Mouse (Mus musculus) kidney, embryonic 16.5 days (tissue): ENCODE data around the gene Tle4. TPM values are rescaled to one million over a fixed set of nuclear protein-coding genes. Genes with fewer than 3 reads are reported as not detected.

Source experiments
- ATAC-seq: fragments of 200-750 bp; cut with Nextera tagmentation; 2 replicates; pipeline ENCODE4 v1.8.0; 2017; ENCODE audit warnings: moderate TSS enrichment; ENCODE audit not compliant: low FRiP score, low TSS enrichment
- H3K27ac ChIP-seq: fragments of 300-500 bp; sonication (generic); 2 replicates; pipeline ENCODE4 v1.5.1; 2014; ENCODE audit warnings: low read length
- H3K27me3 ChIP-seq: fragments of 300-500 bp; sonication (generic); 2 replicates; pipeline ENCODE4 v1.6.1; 2014; ENCODE audit warnings: low read length, control low read depth, mixed read lengths; ENCODE audit not compliant: insufficient read depth
- H3K36me3 ChIP-seq: fragments of 300-500 bp; sonication (generic); 2 replicates; pipeline ENCODE4 v1.6.1; 2014; ENCODE audit warnings: low read length, control low read depth, mixed read lengths; ENCODE audit not compliant: insufficient read depth
- H3K4me1 ChIP-seq: fragments of 300-500 bp; sonication (generic); 2 replicates; pipeline ENCODE4 v1.6.1; 2014; ENCODE audit warnings: low read length, control low read depth, mixed read lengths; ENCODE audit not compliant: insufficient read depth
- H3K4me2 ChIP-seq: fragments of 300-500 bp; sonication (generic); replicated peaks from 2 replicates; pipeline ENCODE4 v1.6.1; 2014; ENCODE audit warnings: low read depth, low read length
- H3K4me3 ChIP-seq: fragments of 300-500 bp; sonication (generic); 2 replicates; pipeline ENCODE4 v1.5.1; 2014; ENCODE audit warnings: mild to moderate bottlenecking, low read length
- H3K9ac ChIP-seq: fragments of 300-500 bp; sonication (generic); replicated peaks from 2 replicates; pipeline ENCODE4 v1.6.1; 2014; ENCODE audit warnings: low read length
- H3K9me3 ChIP-seq: fragments of 300-500 bp; sonication (generic); 2 replicates; pipeline ENCODE4 v1.6.1; 2016; ENCODE audit warnings: low read length, control low read depth
- WGBS: fragments of 180-500 bp; shearing (Covaris S2); extraction: QIAGEN DNeasy Blood & Tissue Kit; methylation state at CpG from one replicate; pipeline ENCODE4 v1.1.7; 2014; 5-methylcytosine and 5-hydroxymethylcytosine counted together
- polyA plus RNA-seq: library from polyadenylated mRNA; unstranded; fragments of >200 nt; fragmentation: Nextera tagmentation; extraction: Ambion mirVana; gene quantifications from 2 replicates; pipeline ENCODE4 v1.2.1, GENCODE M21; 2015

Tle4 gene
- polyA plus RNA-seq, 1 experiment from 2014 or later, result 14.6 TPM

- Histone ChIP-seq H3K27ac (no peak overlapping the region), H3K4me1 (no peaks in the 10 kb centered on the region), H3K9me3 (no peaks in the 10 kb centered on the region), H3K4me3 (no peak overlapping the region), H3K36me3 (peaks cover 31% of the 10 kb centered on the region), H3K27me3 (no peaks in the 10 kb centered on the region), H3K4me2 (no peak overlapping the region), H3K9ac (no peak overlapping the region)
- no peak for ATAC-seq
- 91% methylated on average over 2 of the region's 2 CpGs for WGBS
Measured at GRCm38 (mm10) chr19:14448586-14448985, 149.3 kb downstream of the Tle4 start.

GRCm38 (mm10) chr19:14447474-14447873 is 150.4 kb downstream of the Tle4 start:
- no peaks in the 10 kb centered on the region for H3K9me3 ChIP-seq
- no peaks in the 10 kb centered on the region for H3K4me1 ChIP-seq
- H3K4me3 ChIP-seq, result no peak overlapping the region
- H3K9ac ChIP-seq, result no peak overlapping the region
- H3K27ac ChIP-seq, result no peak overlapping the region
- ATAC-seq, result no peak
- H3K27me3 ChIP-seq, result no peaks in the 10 kb centered on the region
- 88% methylated on average over 1 of the region's 1 CpGs for WGBS
- peaks cover 22% of the 10 kb centered on the region for H3K36me3 ChIP-seq
- H3K4me2 ChIP-seq, result no peak overlapping the region

GRCm38 (mm10) chr19:14441861-14442260 is 156.0 kb downstream of the Tle4 start:
- H3K27me3 ChIP-seq, result no peaks in the 10 kb centered on the region
- H3K27ac ChIP-seq, result no peak overlapping the region
- H3K36me3 ChIP-seq, result 0 out of 2 replicates have a peak, but pooled peaks cover 5% of the 10 kb centered on the region
- H3K4me1 ChIP-seq, result no peaks in the 10 kb centered on the region
- WGBS, result 85% methylated on average over 5 of the region's 5 CpGs
- H3K9me3 ChIP-seq, result no peaks in the 10 kb centered on the region
- H3K4me3 ChIP-seq, result no peak overlapping the region
- no peak for ATAC-seq
- no peak overlapping the region for H3K4me2 ChIP-seq
- no peak overlapping the region for H3K9ac ChIP-seq

- Histone ChIP-seq H3K4me2 (no peak overlapping the region), H3K4me1 (no peaks in the 10 kb centered on the region), H3K27ac (no peak overlapping the region), H3K27me3 (no peaks in the 10 kb centered on the region), H3K9me3 (no peaks in the 10 kb centered on the region), H3K36me3 (no peaks in the 10 kb centered on the region), H3K4me3 (no peak overlapping the region), H3K9ac (no peak overlapping the region)
- WGBS, result 61% methylated on average over 7 of the region's 7 CpGs
- no peak for ATAC-seq
Measured at GRCm38 (mm10) chr19:14437226-14437625, 160.6 kb downstream of the Tle4 start.

- H3K4me1 ChIP-seq, result no peaks in the 10 kb centered on the region
- H3K27me3 ChIP-seq, result no peaks in the 10 kb centered on the region
- H3K4me3 ChIP-seq, result no peak overlapping the region
- WGBS, result 36% methylated on average over 2 of the region's 2 CpGs
- no peak overlapping the region for H3K27ac ChIP-seq
- ATAC-seq, result no peak
- no peaks in the 10 kb centered on the region for H3K9me3 ChIP-seq
- H3K4me2 ChIP-seq, result no peak overlapping the region
- H3K9ac ChIP-seq, result no peak overlapping the region
- H3K36me3 ChIP-seq, result no peaks in the 10 kb centered on the region
Measured at GRCm38 (mm10) chr19:14436567-14436966, 161.3 kb downstream of the Tle4 start.

GRCm38 (mm10) chr19:14435681-14436376 is 162.0 kb downstream of the Tle4 start:
- Histone ChIP-seq H3K36me3 (no peaks in the 10 kb centered on the region), H3K9me3 (no peaks in the 10 kb centered on the region), H3K27ac (no peak overlapping the region), H3K4me3 (no peak overlapping the region), H3K4me2 (no peak overlapping the region), H3K27me3 (no peaks in the 10 kb centered on the region), H3K9ac (no peak overlapping the region), H3K4me1 (no peaks in the 10 kb centered on the region)
- ATAC-seq, result no peak
- WGBS, result 39% methylated on average over 14 of the region's 14 CpGs

GRCm38 (mm10) chr19:14433900-14434299 is 164.0 kb downstream of the Tle4 start:
- H3K27me3 ChIP-seq, result no peaks in the 10 kb centered on the region
- H3K9me3 ChIP-seq, result no peaks in the 10 kb centered on the region
- H3K4me1 ChIP-seq, result no peaks in the 10 kb centered on the region
- H3K27ac ChIP-seq, result no peak overlapping the region
- no peaks in the 10 kb centered on the region for H3K36me3 ChIP-seq
- whole genome bisulfite sequencing, result 55% methylated on average over 4 of the region's 4 CpGs
- H3K4me2 ChIP-seq, result no peak overlapping the region
- ATAC-seq, result peak; percentile 75; the same call in 1 of the 2 replicates
- no peak overlapping the region for H3K9ac ChIP-seq
- no peak overlapping the region for H3K4me3 ChIP-seq

GRCm38 (mm10) chr19:14432436-14432835 is 165.4 kb downstream of the Tle4 start:
- Histone ChIP-seq H3K4me2 (no peak overlapping the region), H3K9me3 (no peaks in the 10 kb centered on the region), H3K4me1 (no peaks in the 10 kb centered on the region), H3K9ac (no peak overlapping the region), H3K36me3 (no peaks in the 10 kb centered on the region), H3K27me3 (no peaks in the 10 kb centered on the region), H3K27ac (no peak overlapping the region), H3K4me3 (no peak overlapping the region)
- 91% methylated on average over 7 of the region's 7 CpGs for WGBS
- no peak for ATAC-seq

GRCm38 (mm10) chr19:14426920-14427319 is 170.9 kb downstream of the Tle4 start:
- H3K9ac ChIP-seq, result no peak overlapping the region
- peak overlapping the region; percentile 30 for H3K4me2 ChIP-seq
- H3K4me1 ChIP-seq, result peaks cover 26% of the 10 kb centered on the region
- no peaks in the 10 kb centered on the region for H3K27me3 ChIP-seq
- no peak overlapping the region for H3K27ac ChIP-seq
- H3K36me3 ChIP-seq, result no peaks in the 10 kb centered on the region
- 42% methylated on average over 6 of the region's 6 CpGs for WGBS
- H3K9me3 ChIP-seq, result no peaks in the 10 kb centered on the region
- ATAC-seq, result peak; percentile 46; the same call in 1 of the 2 replicates
- H3K4me3 ChIP-seq, result no peak overlapping the region

- no peak overlapping the region for H3K27ac ChIP-seq
- no peak overlapping the region for H3K4me3 ChIP-seq
- H3K4me1 ChIP-seq, result peaks cover 26% of the 10 kb centered on the region
- peak overlapping the region; percentile 29; the same call in 1 of the 2 replicates for H3K9ac ChIP-seq
- H3K36me3 ChIP-seq, result no peaks in the 10 kb centered on the region
- 14% methylated on average over 19 of the region's 19 CpGs for WGBS
- no peaks in the 10 kb centered on the region for H3K9me3 ChIP-seq
- peak overlapping the region; percentile 30 for H3K4me2 ChIP-seq
- peak; percentile 42; the same call in 1 of the 2 replicates for ATAC-seq
- no peaks in the 10 kb centered on the region for H3K27me3 ChIP-seq
Measured at GRCm38 (mm10) chr19:14426244-14426868, 171.5 kb downstream of the Tle4 start.
